Mouse (Mus musculus): Measurements from ENCODE around the gene Hdac4.

- TF ChIP-seq CTCF (IDR thresholded peaks at IDR 0.05; ENCODE audit: low read depth, low read length) (no peak), POLR2A (IDR thresholded peaks at IDR 0.05; ENCODE audit: borderline replicate concordance, low read depth, low read length) (no peak)
These were observed 110.8 kb downstream of the Hdac4 start for GRCm38 (mm10) chr1:92084738-92085137.

Measured in bone marrow macrophage, adult 2 months (primary cell).